Comparison of ENCODE assay signal across 13 mouse cellular contexts in genomic region chr17:49703492-49704249, GRCm38 (mm10).
DNase-seq lines count a peak whose midpoint lies in the region; ATAC-seq lines count a peak whose summit lies in the region.
"Had no signal": no experiment of that assay in that cellular context is flagged by ENCODE, and none has a peak within 500 bp of the region (broad histone marks: within the 10 kb centered on the region; RNA-seq: fewer than 3 reads in every experiment).

No protein-coding gene starts in this region.

- no peaks in the 10 kb centered on the region for H3K36me3 ChIP-seq in hindbrain, embryonic 10.5 days
- no peaks in the 10 kb centered on the region for H3K36me3 ChIP-seq in hindbrain, embryonic 11.5 days (ENCODE audit: control insufficient read depth, insufficient read depth, low read length)
- H3K36me3 ChIP-seq: heart, embryonic 15.5 days; limb, embryonic 12.5 days had no signal

- WGBS in hindbrain, embryonic 10.5 days, result 79% methylated on average over 12 of the region's 12 CpGs
- 58% methylated on average over 12 of the region's 12 CpGs for WGBS in hindbrain, embryonic 11.5 days

- no peaks in the 10 kb centered on the region; the same call in 1 of the 2 replicates for H3K4me1 ChIP-seq in hindbrain, embryonic 10.5 days (replicated peaks)
- H3K4me1 ChIP-seq in hindbrain, embryonic 11.5 days (replicated peaks; ENCODE audit: control insufficient read depth, insufficient read depth, low read length), result no peaks in the 10 kb centered on the region
- H3K4me1 ChIP-seq: heart, embryonic 15.5 days had no signal

- no peak for ATAC-seq in hindbrain, embryonic 11.5 days (ENCODE audit: low FRiP score)

- H3K4me2 ChIP-seq in hindbrain, embryonic 11.5 days (replicated peaks; ENCODE audit: low read depth, low read length), result no peak overlapping the region
- H3K4me2 ChIP-seq: heart, embryonic 15.5 days; limb, embryonic 12.5 days had no signal

- no peaks in the 10 kb centered on the region for H3K9me3 ChIP-seq in hindbrain, embryonic 10.5 days
- no peaks in the 10 kb centered on the region for H3K9me3 ChIP-seq in hindbrain, embryonic 11.5 days (ENCODE audit: control insufficient read depth, low read length)
- H3K9me3 ChIP-seq: heart, embryonic 15.5 days; limb, embryonic 12.5 days had no signal

- intact Hi-C loops in left cerebral cortex, postnatal 25 days (cut with DNase I), result no loop called here

- H3K27ac ChIP-seq in hindbrain, embryonic 10.5 days, result peak overlapping the region; percentile 35; the same call in 1 of the 2 replicates
- no peak overlapping the region for H3K27ac ChIP-seq in hindbrain, embryonic 11.5 days (ENCODE audit: low read depth, low read length)
- H3K27ac ChIP-seq: heart, embryonic 15.5 days; limb, embryonic 12.5 days had no signal

- no peak overlapping the region for H3K9ac ChIP-seq in hindbrain, embryonic 11.5 days (ENCODE audit: low read depth, low read length)
- H3K9ac ChIP-seq: heart, embryonic 15.5 days; limb, embryonic 12.5 days had no signal

- no peaks in the 10 kb centered on the region for H3K27me3 ChIP-seq in hindbrain, embryonic 10.5 days (ENCODE audit: insufficient read depth, poor library complexity, severe bottlenecking)
- H3K27me3 ChIP-seq in hindbrain, embryonic 11.5 days (ENCODE audit: control insufficient read depth, insufficient read depth, low read length), result no peaks in the 10 kb centered on the region
- H3K27me3 ChIP-seq: heart, embryonic 15.5 days; limb, embryonic 12.5 days had no signal

- no peak overlapping the region for H3K4me3 ChIP-seq in hindbrain, embryonic 10.5 days
- no peak overlapping the region for H3K4me3 ChIP-seq in hindbrain, embryonic 11.5 days (ENCODE audit: low read depth, low read length)
- H3K4me3 ChIP-seq: heart, embryonic 15.5 days; limb, embryonic 12.5 days; myocyte had no signal

- DNase-seq in adrenal gland, postnatal 10 days, result peak; percentile 13
- DNase-seq in adrenal gland, postnatal 4 days (ENCODE audit: low spot score in 2 of 2), result no peak
- DNase-seq in hindbrain, embryonic 10.5 days (ENCODE audit: low spot score), result no peak
- no peak for DNase-seq in hindbrain, embryonic 11.5 days (ENCODE audit: low spot score)
- DNase-seq in frontal cortex, postnatal 36 days (ENCODE audit: low spot score in 2 of 2), result peak; percentile 38 to 41
- peak; percentile 57 to 76 for DNase-seq in left cerebral cortex, postnatal 25 days (ENCODE audit: low spot score in 2 of 2)
- no peak for DNase-seq in liver
- DNase-seq in thymus, postnatal 0 days (ENCODE audit: low spot score), result no peak
- DNase-seq: gastrocnemius, postnatal 36 days; lung, adult 2 months had no signal

Comparison
In these comparisons a context has a peak if more than half of its experiments do, and no peak if none do; other contexts are left out.
1. DNase-seq: peak in adrenal gland, postnatal 10 days (single experiment), frontal cortex, postnatal 36 days (2 of 2) and left cerebral cortex, postnatal 25 days (2 of 2); none in adrenal gland, postnatal 4 days (0 of 2), hindbrain, embryonic 10.5 days (single experiment), hindbrain, embryonic 11.5 days (single experiment), liver (single experiment) and thymus, postnatal 0 days (single experiment).